Mouse (Mus musculus) kidney, postnatal 36 days (tissue): ENCODE measurements around the gene Ppox.
A peak's percentile ranks its signal among the peaks of the same experiment; 100 is the strongest.

Experiments used
- DNase-seq, 2 experiments: peaks; one replicate each; pipeline ENCODE4 v3.0.0; 2021 to 2022; ENCODE audit warnings: mixed read lengths in 2 of 2

Gene Ppox

DNA sequence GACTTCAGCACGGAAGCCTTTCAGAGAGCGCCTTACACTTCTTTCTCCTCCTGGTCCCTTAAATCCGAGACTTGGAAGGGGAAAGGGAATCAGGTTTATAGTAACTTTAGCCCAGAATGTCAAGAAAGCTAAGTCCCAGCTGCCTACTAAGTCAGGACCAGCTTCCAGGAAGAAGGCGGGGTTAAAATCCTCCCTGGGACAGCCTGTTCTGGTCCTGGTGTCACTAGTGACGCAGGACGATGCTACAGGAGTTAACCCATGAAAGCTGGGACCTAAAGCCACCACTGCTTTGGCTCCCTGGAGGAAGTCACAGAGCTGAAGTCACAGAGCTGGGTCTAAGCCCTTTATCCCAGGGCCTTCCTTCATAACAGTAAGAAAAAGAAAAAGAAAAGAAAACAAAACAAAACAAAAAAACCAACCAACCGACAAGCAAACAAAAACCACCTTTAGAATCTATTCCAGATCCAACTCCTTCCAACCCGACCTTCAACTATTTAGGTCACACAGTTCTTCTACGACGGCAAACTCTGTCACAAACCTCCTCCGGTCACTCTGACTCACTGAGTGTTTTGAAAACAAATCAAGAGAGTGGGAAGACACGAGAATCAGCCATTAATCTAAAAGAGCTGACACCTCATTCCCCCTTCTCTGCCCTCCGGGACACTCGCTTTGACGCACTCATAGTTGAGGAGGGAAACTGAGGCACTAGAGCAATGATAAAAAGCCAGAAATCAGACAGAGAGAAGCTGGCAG, 40.8 kb downstream of the Ppox start:
- peak; percentile 54 to 78 for DNase-seq

DNA sequence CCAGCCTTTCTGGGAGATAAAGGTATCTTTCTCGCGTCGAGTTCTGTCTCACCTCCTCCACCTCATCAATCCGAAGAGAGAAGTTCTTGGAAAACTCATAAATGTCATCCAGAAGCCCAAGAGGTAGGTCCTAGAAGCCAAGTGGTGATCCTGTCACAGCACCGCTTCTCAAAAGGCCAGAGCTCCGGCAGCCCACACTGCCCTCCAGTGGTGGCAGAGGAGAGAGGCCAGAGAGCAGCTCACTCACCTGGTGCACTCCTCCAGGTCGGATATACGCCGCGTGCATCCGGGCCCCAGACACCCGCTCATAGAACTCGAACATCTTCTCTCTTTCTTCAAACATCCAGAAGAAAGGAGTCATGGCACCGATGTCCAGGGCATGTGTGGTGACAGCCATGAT, 42.5 kb downstream of the Ppox start:
- peak; percentile 67 to 86 for DNase-seq

DNA sequence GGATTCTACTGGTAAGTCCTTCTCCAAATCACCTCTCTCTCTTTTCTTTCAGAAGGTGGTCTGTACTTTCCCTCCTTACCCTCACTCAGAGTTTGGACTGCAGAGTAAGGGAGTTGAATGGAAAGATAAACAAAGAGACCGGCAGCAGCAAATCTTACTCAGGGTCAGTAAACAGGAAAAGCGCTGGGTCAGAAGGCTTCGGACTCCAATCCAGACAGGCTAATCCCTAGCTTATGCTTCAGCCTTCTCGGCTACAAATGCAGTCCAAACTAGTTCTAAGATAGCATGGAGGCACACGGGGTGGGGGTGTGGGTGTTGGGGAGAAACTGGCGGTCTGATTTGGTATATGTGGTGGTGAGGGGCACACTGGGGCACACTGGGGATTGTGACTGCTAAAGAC, 43.5 kb downstream of the Ppox start:
- peak in 1 of 2 experiments; percentile 50 for DNase-seq

DNA sequence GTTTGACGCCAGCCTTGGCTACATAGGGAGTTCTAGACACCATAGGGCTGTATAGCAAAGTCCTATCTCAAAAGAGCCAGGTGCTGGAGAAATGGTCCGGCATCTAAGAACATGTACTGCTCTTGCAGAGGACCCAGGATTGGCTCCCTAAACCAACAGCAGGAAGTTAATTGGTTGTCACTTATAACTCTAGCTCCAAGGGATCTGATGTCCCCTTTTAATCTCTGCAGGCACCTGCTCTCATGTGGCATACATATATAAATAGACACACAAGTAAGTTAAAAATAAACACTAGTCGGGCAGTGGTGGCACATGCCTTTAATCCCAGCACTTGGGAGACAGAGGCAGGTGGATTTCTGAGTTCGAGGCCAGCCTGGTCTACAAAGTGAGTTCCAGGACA, 45.2 kb downstream of the Ppox start:
- no peak for DNase-seq

DNA sequence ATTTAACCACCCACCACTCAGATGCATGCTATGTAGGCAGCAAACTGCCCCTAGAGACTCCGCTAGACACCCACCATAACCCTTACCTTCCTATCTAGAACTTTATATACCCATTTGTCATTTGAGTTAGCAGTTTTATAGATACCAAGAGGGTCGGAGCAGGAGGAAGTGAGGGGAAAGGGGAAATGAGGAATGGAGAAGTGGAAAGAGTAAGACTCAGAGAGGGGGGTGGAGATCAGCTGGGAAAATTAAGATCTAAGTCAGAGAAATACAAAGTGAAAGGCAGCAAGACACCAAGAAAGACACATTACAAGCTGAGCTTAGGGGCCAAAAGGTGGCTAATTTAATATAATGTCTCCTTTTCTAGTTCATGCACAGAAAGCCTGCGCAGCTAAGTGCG, 46.4 kb downstream of the Ppox start:
- DNase-seq: no peak

DNA sequence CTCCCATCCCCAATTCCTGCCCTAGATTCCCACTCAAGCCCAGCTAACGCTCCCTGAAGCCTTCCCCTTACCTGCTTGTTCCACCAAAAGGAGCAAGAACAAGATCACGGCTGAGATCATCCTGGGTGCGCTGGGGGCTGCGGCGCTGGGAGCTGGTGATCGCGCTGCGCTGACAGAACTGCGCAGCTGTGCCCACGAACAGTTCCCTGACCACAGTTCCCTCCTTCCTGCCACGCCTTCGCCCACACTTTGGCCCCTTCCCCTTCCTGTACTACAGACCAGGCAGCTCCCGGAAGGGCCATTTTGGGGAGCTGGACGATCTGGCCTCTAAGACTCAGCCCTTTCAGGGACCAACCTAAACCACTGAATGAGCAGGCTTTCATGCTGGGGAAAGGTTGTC, 46.9 kb downstream of the Ppox start, which contains the start of gene Fcer1g:
Gene Fcer1g (minus strand): TSS at position 240 of the 400 bp plus-strand sequence.
- no peak for DNase-seq

DNA sequence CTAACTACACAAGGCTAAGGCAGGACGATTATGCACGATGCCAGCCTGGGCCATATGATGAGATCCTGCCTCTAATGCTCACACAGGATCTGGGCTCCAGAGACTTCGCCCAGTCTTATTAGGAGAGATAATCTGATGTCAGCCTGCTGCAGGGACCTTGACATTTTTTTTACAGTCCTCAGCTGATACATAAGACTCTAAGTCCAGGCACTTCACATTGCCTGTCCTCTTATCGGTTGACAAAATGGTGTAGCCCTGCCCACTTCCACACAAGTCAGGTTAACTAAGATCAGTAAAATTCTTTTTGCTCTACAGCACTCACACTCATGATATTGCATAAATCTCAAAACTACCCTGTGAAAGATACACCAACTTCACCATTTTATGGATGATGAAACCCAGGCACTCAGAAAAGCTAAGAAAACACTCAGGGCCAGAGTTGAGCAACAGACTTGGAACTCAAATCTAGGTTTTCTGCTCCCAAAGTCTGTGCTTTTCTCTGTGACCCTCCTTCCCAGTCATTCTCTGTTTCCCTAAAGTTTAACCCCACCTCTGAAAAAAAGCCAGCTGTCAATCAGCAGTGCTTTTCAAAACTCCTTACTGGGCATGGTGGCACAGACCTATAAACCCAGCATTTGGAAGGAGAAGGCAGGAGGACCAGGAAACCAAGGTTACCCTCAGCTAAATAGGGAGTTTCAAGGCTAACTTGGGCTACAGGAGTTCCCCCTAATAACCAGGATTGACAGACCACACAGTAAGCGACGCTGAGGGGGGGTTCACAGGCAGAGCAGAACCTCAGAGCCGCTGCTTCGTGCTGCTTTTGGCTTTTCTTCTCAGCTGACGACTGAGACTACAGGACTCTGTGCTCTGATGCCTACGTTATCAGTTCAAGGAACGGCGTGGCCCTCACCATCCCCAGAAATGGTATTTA, 47.9 kb downstream of the Ppox start:
- DNase-seq: no peak

DNA sequence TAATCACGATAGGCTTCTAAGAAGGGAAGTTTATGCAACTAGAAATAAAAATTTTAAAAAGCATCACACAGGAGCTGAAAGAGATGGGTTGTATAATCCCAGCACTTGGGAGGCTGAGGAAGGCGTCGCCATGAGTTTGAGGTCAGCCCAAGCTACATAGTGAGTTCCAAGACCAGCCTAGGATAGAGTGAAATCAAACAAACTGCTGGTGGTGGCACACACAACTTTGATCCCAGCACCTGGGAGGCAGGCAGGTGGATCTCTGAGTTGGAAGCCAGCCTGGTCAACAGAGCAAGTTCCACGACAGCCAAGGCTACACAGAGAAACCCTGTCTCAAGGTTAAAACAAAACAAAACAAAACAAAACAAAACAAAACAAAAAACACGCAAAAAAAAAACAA, 48.6 kb downstream of the Ppox start:
- DNase-seq: no peak

DNA sequence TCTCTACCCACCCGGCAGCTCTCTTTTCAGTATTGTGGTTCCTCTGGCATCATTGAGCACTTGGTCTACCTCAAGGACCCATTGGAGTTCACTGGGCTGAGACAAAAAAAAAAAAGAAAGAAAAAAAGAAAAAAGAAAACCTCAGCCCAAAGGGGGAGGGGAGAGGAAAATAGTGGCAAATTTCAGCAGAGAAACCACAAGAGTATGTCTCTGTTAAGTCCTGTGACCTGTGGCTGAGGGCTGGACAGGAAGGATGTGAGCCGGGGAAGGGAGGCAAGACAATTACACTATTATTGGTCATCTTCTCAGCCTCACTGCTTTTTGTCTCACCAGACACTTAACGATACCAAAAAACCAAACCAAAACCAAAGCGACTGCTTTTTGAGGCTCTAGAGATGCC, 49.1 kb downstream of the Ppox start:
- no peak for DNase-seq

DNA sequence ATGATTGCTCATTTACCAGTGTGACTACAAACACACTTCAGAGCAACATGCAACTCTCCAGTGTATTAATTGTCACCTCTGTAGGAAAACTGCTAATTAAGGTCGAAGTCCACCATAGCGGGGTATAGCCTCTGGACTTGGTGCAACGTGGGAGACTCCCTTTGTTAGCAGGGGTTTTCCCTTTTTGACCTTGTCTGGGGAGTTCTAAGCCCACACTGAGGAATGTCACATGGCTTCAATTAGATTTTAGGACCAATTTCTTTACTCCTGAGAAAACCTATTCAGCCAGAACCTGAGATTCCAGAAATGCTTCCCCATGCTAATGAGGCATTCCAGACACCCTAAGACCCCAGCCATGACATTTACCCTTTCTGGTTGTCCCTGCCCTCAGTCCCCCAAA, 50.8 kb downstream of the Ppox start:
- DNase-seq: no peak

DNA sequence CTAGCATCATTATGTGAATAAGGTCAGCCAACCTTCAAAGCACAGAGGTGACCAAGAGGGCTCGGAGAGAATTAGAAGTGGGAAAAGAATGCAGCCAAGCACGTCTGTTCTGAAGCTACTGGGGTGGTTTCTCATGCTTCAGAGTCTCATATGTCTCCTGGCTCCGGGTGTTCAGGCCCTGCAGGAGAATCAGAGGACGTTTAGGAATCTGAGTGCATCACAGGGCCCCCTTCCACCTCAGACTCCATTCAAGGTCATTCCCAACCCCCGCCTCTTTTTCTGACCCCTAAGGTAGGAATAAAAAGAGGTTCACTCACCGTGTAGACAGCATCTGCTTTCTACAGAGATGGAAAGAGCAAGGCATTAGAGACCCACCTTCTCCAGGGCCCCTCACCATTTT, 51.2 kb downstream of the Ppox start:
- no peak for DNase-seq

DNA sequence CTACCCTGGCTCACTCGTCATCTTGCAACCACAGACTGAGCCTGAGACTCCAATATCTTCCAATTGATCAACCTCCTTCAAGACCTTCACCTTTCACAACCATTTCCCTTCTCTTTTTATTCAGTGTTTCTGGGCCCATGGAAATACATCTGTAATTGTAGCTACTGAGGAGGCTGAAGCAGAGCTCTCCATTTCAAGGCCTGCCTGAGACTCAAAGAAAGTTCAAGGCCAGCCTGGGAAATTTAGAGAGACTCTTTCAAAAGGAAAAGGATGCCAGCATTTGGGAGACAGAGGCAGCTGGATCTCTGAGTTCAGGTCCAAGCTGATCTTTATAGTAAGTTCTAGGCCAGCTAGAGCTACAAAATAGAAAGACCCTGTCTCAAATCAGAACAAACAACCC, 53.1 kb downstream of the Ppox start:
- no peak for DNase-seq

DNA sequence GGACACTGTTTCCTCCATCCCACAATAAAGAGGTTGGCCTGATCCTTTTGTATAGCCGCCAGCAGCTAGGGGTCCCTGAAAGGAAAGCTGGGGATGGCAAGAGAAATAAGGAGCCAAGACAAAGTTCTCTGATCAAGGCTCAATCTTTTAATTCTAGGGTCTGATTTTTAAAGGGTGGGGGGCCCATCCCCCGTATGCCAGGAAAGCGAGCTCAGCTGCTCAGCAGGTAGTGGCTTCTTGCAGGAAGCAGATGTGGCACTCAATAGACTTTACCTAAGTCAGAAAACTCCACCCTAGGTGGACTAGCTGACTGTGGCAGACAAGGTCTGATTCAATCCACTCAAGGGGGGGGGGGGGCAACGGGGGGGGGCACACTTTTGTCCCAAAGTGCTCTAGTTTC, 54.2 kb downstream of the Ppox start:
- no peak for DNase-seq
